Mouse (Mus musculus) kidney, postnatal 10 days (tissue): ENCODE results near the gene Anxa10.

ENCODE experiments used
- DNase-seq: peaks from one replicate; pipeline ENCODE4 v3.0.0; 2021; ENCODE audit warnings: mixed read lengths

The Anxa10 gene

GRCm38 (mm10) chr8:62123098-62123497 is at the start of gene Anxa10:
Anxa10 (minus strand) TSS chr8:62123150.
- no peak for DNase-seq

- DNase-seq, result no peak
Observed at GRCm38 (mm10) chr8:62132662-62133366, 9.9 kb upstream of the Anxa10 start.

- DNase-seq, result no peak
Observed at GRCm38 (mm10) chr8:62097213-62097612, 25.7 kb downstream of the Anxa10 start.

- DNase-seq, result no peak
Observed at GRCm38 (mm10) chr8:62081804-62082203, 41.1 kb downstream of the Anxa10 start.

GRCm38 (mm10) chr8:62080195-62080802 is 42.7 kb downstream of the Anxa10 start:
- no peak for DNase-seq

GRCm38 (mm10) chr8:62068305-62068704 is 54.6 kb downstream of the Anxa10 start:
- DNase-seq, result no peak

GRCm38 (mm10) chr8:62060357-62060756 is 62.6 kb downstream of the Anxa10 start:
- peak; percentile 22 for DNase-seq

GRCm38 (mm10) chr8:62046809-62047208 is 76.1 kb downstream of the Anxa10 start:
- peak; percentile 13 for DNase-seq

GRCm38 (mm10) chr8:62034351-62034750 is 88.6 kb downstream of the Anxa10 start:
- peak; percentile 28 for DNase-seq

GRCm38 (mm10) chr8:62014582-62014981 is 108.4 kb downstream of the Anxa10 start:
- no peak for DNase-seq

- no peak for DNase-seq
Observed at GRCm38 (mm10) chr8:62014166-62014565, 108.8 kb downstream of the Anxa10 start.
